12 mouse cellular contexts compared by ENCODE assay signal in the genomic region with DNA sequence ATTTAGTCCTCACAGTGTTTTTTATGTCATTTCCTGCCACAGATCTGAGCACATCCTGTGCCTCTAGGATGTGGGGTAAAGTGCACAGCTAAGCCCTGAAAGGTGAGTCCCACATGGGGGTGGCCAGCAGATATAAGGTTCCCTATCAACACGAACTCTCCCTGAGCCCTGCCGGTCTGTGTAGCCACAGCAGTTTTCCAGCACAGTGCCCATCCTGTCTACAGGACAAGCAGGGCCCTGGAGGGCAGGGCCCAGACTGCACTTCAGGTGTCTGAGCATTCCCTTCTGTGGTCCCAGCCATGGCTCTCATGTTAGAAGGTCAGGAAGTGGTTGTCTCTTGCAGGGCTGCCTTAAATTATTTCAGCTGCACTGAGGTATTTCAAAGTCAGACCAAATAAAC.
DNase-seq lines count a peak whose midpoint lies in the region; ATAC-seq lines count a peak whose summit lies in the region.
"Had no signal": no experiment of that assay in that cellular context is flagged by ENCODE, and none has a peak within 500 bp of the region (broad histone marks: within the 10 kb centered on the region; RNA-seq: fewer than 3 reads in every experiment).

No protein-coding gene starts in this region.

- H3K36me3 ChIP-seq in heart, embryonic 16.5 days (ENCODE audit: control insufficient read depth, insufficient read depth), result no peaks in the 10 kb centered on the region
- no peaks in the 10 kb centered on the region for H3K36me3 ChIP-seq in embryonic facial prominence, embryonic 15.5 days
- H3K36me3 ChIP-seq in kidney, embryonic 15.5 days, result no peaks in the 10 kb centered on the region
- H3K36me3 ChIP-seq: embryonic facial prominence, embryonic 13.5 days had no signal

- 48% methylated on average over 2 of the region's 2 CpGs for WGBS in heart, embryonic 16.5 days
- 43% methylated on average over 2 of the region's 2 CpGs for WGBS in embryonic facial prominence, embryonic 15.5 days
- 24% methylated on average over 2 of the region's 2 CpGs for WGBS in kidney, embryonic 15.5 days

- H3K27ac ChIP-seq in heart, embryonic 16.5 days (ENCODE audit: low read length), result peak overlapping the region; percentile 54; the same call in 1 of the 2 replicates
- no peak overlapping the region for H3K27ac ChIP-seq in embryonic facial prominence, embryonic 15.5 days (replicated peaks)
- no peak overlapping the region for H3K27ac ChIP-seq in kidney, embryonic 15.5 days

- intact Hi-C loops in heart, postnatal 14 days (cut with DNase I), result no loop called here

- no peak overlapping the region for H3K9ac ChIP-seq in heart, embryonic 16.5 days (ENCODE audit: low read length)
- H3K9ac ChIP-seq in embryonic facial prominence, embryonic 15.5 days, result no peak overlapping the region
- H3K9ac ChIP-seq in kidney, embryonic 15.5 days, result no peak overlapping the region
- H3K9ac ChIP-seq: embryonic facial prominence, embryonic 13.5 days had no signal

- H3K9me3 ChIP-seq in heart, embryonic 16.5 days (replicated peaks; ENCODE audit: control insufficient read depth, low read length), result no peaks in the 10 kb centered on the region
- no peaks in the 10 kb centered on the region for H3K9me3 ChIP-seq in embryonic facial prominence, embryonic 15.5 days (replicated peaks)
- H3K9me3 ChIP-seq in kidney, embryonic 15.5 days (replicated peaks), result no peaks in the 10 kb centered on the region
- H3K9me3 ChIP-seq: embryonic facial prominence, embryonic 13.5 days had no signal

- DNase-seq in heart, postnatal 14 days, result no peak
- DNase-seq in B cell, adult 2 months, result peak; percentile 62 to 63
- no peak for DNase-seq in cerebellum, postnatal 25 days
- DNase-seq: heart, postnatal 10 days; lung, postnatal 14 days had no signal

- H3K4me1 ChIP-seq in heart, embryonic 16.5 days (ENCODE audit: control insufficient read depth, insufficient read depth, low read length), result peaks cover 12% of the 10 kb centered on the region
- peaks cover 2% of the 10 kb centered on the region for H3K4me1 ChIP-seq in embryonic facial prominence, embryonic 15.5 days
- H3K4me1 ChIP-seq in kidney, embryonic 15.5 days, result peaks cover 1% of the 10 kb centered on the region

- peak; percentile 52 for ATAC-seq in heart, embryonic 16.5 days (replicated peaks; ENCODE audit: extremely low read depth, insufficient read depth, low FRiP score)
- ATAC-seq in embryonic facial prominence, embryonic 15.5 days (ENCODE audit: insufficient number of reproducible peaks, low FRiP score, low TSS enrichment, low read depth), result peak; percentile 56; the same call in 1 of the 2 replicates
- ATAC-seq in neutrophil, adult 5-6 weeks (ENCODE audit: extremely low read depth, insufficient number of reproducible peaks, low FRiP score, poor library complexity, severe bottlenecking), result peak; percentile 66
- ATAC-seq in erythroid progenitor cell, adult 5-6 weeks (replicated peaks; ENCODE audit: low FRiP score, poor library complexity, severe bottlenecking), result no peak
- ATAC-seq in kidney, embryonic 15.5 days (replicated peaks; ENCODE audit: low FRiP score), result no peak

- no peak overlapping the region for H3K4me2 ChIP-seq in heart, embryonic 16.5 days (ENCODE audit: low read depth, low read length)
- H3K4me2 ChIP-seq in embryonic facial prominence, embryonic 15.5 days (replicated peaks), result no peak overlapping the region
- no peak overlapping the region for H3K4me2 ChIP-seq in kidney, embryonic 15.5 days
- H3K4me2 ChIP-seq: embryonic facial prominence, embryonic 13.5 days had no signal

- no peaks in the 10 kb centered on the region for H3K27me3 ChIP-seq in heart, embryonic 16.5 days (ENCODE audit: control insufficient read depth, insufficient read depth, low read length)
- no peaks in the 10 kb centered on the region for H3K27me3 ChIP-seq in embryonic facial prominence, embryonic 15.5 days
- no peaks in the 10 kb centered on the region for H3K27me3 ChIP-seq in kidney, embryonic 15.5 days
- H3K27me3 ChIP-seq: embryonic facial prominence, embryonic 13.5 days had no signal

- H3K4me3 ChIP-seq in heart, embryonic 16.5 days (ENCODE audit: low read length), result no peak overlapping the region
- H3K4me3 ChIP-seq in embryonic facial prominence, embryonic 15.5 days (replicated peaks), result no peak overlapping the region
- H3K4me3 ChIP-seq in kidney, embryonic 15.5 days (replicated peaks), result no peak overlapping the region
- H3K4me3 ChIP-seq: embryonic facial prominence, embryonic 13.5 days; myocyte had no signal

Comparison
In these comparisons a context has a peak if more than half of its experiments do, and no peak if none do; other contexts are left out.
1. ATAC-seq: peak in heart, embryonic 16.5 days (single experiment), embryonic facial prominence, embryonic 15.5 days (single experiment) and neutrophil, adult 5-6 weeks (single experiment); none in erythroid progenitor cell, adult 5-6 weeks (single experiment) and kidney, embryonic 15.5 days (single experiment).
2. DNase-seq: peak in B cell, adult 2 months (2 of 2); none in heart, postnatal 14 days (0 of 2) and cerebellum, postnatal 25 days (0 of 2).